17 mouse cellular contexts compared by ENCODE assay signal in the genomic region with DNA sequence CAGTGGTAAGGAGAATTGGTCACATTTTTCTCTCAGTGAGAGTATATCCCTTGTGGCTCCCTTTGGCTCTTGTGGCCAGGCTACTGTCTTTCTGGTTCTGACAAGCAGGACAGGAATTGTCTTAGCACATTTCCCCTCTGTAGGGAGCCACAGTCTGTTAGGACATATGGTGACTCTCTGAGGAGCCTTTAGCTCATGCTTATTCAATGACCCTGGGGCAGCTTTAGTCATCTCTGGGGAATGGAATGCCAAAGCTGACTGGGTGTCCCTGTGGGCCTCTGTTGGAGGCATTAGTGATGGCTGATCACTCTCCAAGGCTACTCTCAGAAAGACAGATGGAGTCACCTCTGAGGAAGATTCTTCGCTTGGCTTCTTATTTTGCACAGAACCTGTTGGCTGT.
DNase-seq lines count a peak whose midpoint lies in the region; ATAC-seq lines count a peak whose summit lies in the region.
"Had no signal": no experiment of that assay in that cellular context is flagged by ENCODE, and none has a peak within 500 bp of the region (broad histone marks: within the 10 kb centered on the region; RNA-seq: fewer than 3 reads in every experiment).

No protein-coding gene starts in this region.

- H3K36me3 ChIP-seq in heart, embryonic 10.5 days, result no peaks in the 10 kb centered on the region
- H3K36me3 ChIP-seq: embryonic facial prominence, embryonic 15.5 days; liver, embryonic 13.5 days; neural tube, embryonic 13.5 days had no signal

- no peaks in the 10 kb centered on the region for H3K27me3 ChIP-seq in heart, embryonic 10.5 days (ENCODE audit: insufficient read depth, poor library complexity, severe bottlenecking)
- H3K27me3 ChIP-seq: embryonic facial prominence, embryonic 15.5 days; liver, embryonic 13.5 days; neural tube, embryonic 13.5 days had no signal

- H3K4me1 ChIP-seq in heart, embryonic 10.5 days, result no peaks in the 10 kb centered on the region; the same call in 1 of the 2 replicates
- H3K4me1 ChIP-seq: liver, embryonic 13.5 days had no signal

- H3K27ac ChIP-seq in heart, embryonic 10.5 days, result no peak overlapping the region
- H3K27ac ChIP-seq: embryonic facial prominence, embryonic 15.5 days; liver, embryonic 13.5 days; neural tube, embryonic 13.5 days had no signal

- no peak for ATAC-seq in erythroid progenitor cell, adult 5-6 weeks (replicated peaks; ENCODE audit: low FRiP score, poor library complexity, severe bottlenecking)
- ATAC-seq: hindbrain, embryonic 16.5 days had no signal

- no peak overlapping the region for H3K4me3 ChIP-seq in heart, embryonic 10.5 days
- H3K4me3 ChIP-seq: embryonic facial prominence, embryonic 15.5 days; liver, embryonic 13.5 days; neural tube, embryonic 13.5 days had no signal

- DNase-seq in heart, adult 11 months, result peak; percentile 63
- DNase-seq in heart, embryonic 10.5 days (ENCODE audit: low spot score), result no peak
- peak; percentile 35 to 47 for DNase-seq in adrenal gland, postnatal 36 days
- peak; percentile 90 for DNase-seq in cerebellum, adult 9-11 months
- DNase-seq in ovary, postnatal 14 days (ENCODE audit: low spot score), result no peak
- DNase-seq in neural tube, embryonic 10.5 days (ENCODE audit: extremely low spot score, low spot score), result no peak
- DNase-seq: gastrocnemius, postnatal 10 days; heart, postnatal 10 days; kidney, adult 2 months; layer of hippocampus, postnatal 36 days; liver, embryonic 13.5 days; right cerebral cortex, adult 18-20 months; thymus, postnatal 36 days had no signal

- H3K9me3 ChIP-seq in heart, embryonic 10.5 days, result no peaks in the 10 kb centered on the region
- H3K9me3 ChIP-seq: embryonic facial prominence, embryonic 15.5 days; liver, embryonic 13.5 days; neural tube, embryonic 13.5 days had no signal

- WGBS in heart, embryonic 10.5 days, result 82% methylated on average over 1 of the region's 1 CpGs

Comparison
In these comparisons a context has a peak if more than half of its experiments do, and no peak if none do; other contexts are left out.
1. DNase-seq: peak in heart, adult 11 months (single experiment), adrenal gland, postnatal 36 days (2 of 2) and cerebellum, adult 9-11 months (single experiment); none in heart, embryonic 10.5 days (single experiment), ovary, postnatal 14 days (single experiment) and neural tube, embryonic 10.5 days (single experiment).